ENCODE assay signal across 8 mouse cellular contexts in the genomic region with DNA sequence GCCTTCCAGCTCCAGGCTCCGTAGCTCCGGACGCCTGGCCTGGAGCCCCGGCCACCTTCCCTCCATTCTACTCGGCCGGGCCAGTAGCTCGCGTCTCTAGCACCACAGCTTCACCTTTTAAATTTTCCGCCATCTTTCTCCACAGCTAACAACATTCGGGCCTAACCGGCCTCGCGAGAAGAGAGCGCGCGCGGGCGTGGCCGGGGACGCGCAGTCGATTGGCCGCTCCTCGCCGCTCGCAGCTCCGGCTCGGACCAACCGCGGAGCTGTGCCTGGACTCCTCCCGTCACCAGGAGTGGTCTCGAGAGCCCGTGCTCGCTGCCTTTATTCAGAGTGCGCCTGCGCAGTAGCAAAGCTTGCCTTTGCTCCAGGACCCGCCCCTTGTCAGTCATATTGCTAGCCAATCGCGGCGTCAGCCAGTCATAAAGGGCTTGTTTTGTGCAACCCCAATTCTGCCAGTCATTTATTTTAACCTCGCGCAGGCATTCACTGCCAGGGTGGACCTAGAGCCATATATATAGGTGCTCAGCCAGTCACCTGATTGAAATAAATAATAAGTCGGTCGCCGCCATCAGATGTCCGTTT. TPM values are rescaled to one million over a fixed set of nuclear protein-coding genes. Genes with fewer than 3 reads are reported as not detected.
DNase-seq lines count a peak whose midpoint lies in the region; ATAC-seq and TF ChIP-seq lines count a peak whose summit lies in the region.

Suv39h1 (minus strand) TSS at position 331 of the 585 bp plus-strand sequence.

- no peaks in the 10 kb centered on the region for H3K4me1 ChIP-seq in bone marrow, adult 2 months (ENCODE audit: control insufficient read depth, insufficient read depth, low read length)
- no peaks in the 10 kb centered on the region for H3K4me1 ChIP-seq in embryonic facial prominence, embryonic 15.5 days
- H3K4me1 ChIP-seq in limb, embryonic 14.5 days (ENCODE audit: control insufficient read depth, insufficient read depth, low read length) = no peaks in the 10 kb centered on the region
- H3K4me1 ChIP-seq in midbrain, postnatal 0 days (ENCODE audit: insufficient read depth, low read length) = no peaks in the 10 kb centered on the region

- H3K27me3 ChIP-seq in embryonic facial prominence, embryonic 15.5 days = no peaks in the 10 kb centered on the region
- no peaks in the 10 kb centered on the region for H3K27me3 ChIP-seq in limb, embryonic 14.5 days (ENCODE audit: control insufficient read depth, insufficient read depth, low read length)
- H3K27me3 ChIP-seq in midbrain, postnatal 0 days (ENCODE audit: insufficient read depth, low read length) = no peaks in the 10 kb centered on the region

- peak within 1 kb of the TSS; percentile 86 for H3K27ac ChIP-seq in bone marrow, adult 2 months (ENCODE audit: control insufficient read depth, insufficient read depth, low read depth, low read length, poor library complexity)
- H3K27ac ChIP-seq in embryonic facial prominence, embryonic 15.5 days (replicated peaks) = peak within 1 kb of the TSS; percentile 90
- peak within 1 kb of the TSS; percentile 87 for H3K27ac ChIP-seq in limb, embryonic 14.5 days (replicated peaks; ENCODE audit: low read depth, low read length)
- peak within 1 kb of the TSS; percentile 81 for H3K27ac ChIP-seq in midbrain, postnatal 0 days (ENCODE audit: low read depth, low read length)

- H3K36me3 ChIP-seq in embryonic facial prominence, embryonic 15.5 days = peaks cover 6% of the 10 kb centered on the region; the same call in 1 of the 2 replicates
- H3K36me3 ChIP-seq in limb, embryonic 14.5 days (ENCODE audit: control insufficient read depth, insufficient read depth, low read length) = peaks cover 8% of the 10 kb centered on the region
- H3K36me3 ChIP-seq in midbrain, postnatal 0 days (ENCODE audit: insufficient read depth, low read length) = no peaks in the 10 kb centered on the region

- TF ChIP-seq CTCF in bone marrow, adult 2 months (IDR thresholded peaks at IDR 0.05; ENCODE audit: control insufficient read depth, insufficient read depth, low read length) = no peak
- no peak for TF ChIP-seq CTCF in midbrain, postnatal 0 days (IDR thresholded peaks at IDR 0.05)

- H3K9me3 ChIP-seq in embryonic facial prominence, embryonic 15.5 days (replicated peaks) = no peaks in the 10 kb centered on the region
- no peaks in the 10 kb centered on the region for H3K9me3 ChIP-seq in limb, embryonic 14.5 days (ENCODE audit: control insufficient read depth, low read length)
- no peaks in the 10 kb centered on the region for H3K9me3 ChIP-seq in midbrain, postnatal 0 days (ENCODE audit: low read length)

- peak; percentile 98 for ATAC-seq in embryonic facial prominence, embryonic 15.5 days (ENCODE audit: insufficient number of reproducible peaks, low FRiP score, low TSS enrichment, low read depth)
- ATAC-seq in limb, embryonic 14.5 days (ENCODE audit: low FRiP score, low read depth) = peak; percentile 97
- ATAC-seq in midbrain, postnatal 0 days (ENCODE audit: low FRiP score) = peak; percentile 97

- TF ChIP-seq POLR2A in bone marrow, adult 2 months (IDR thresholded peaks at IDR 0.05; ENCODE audit: borderline replicate concordance, control insufficient read depth, low read depth, low read length) = peak; percentile 75; the same call in 1 of the 2 replicates
- no peak for TF ChIP-seq POLR2A in limb, embryonic 14.5 days (IDR thresholded peaks at IDR 0.05; ENCODE audit: borderline replicate concordance, extremely low read depth, insufficient read depth, insufficient read length)

- peak; percentile 97 for DNase-seq in 416B (ENCODE audit: low read depth)
- peak; percentile 94 for DNase-seq in heart, adult 8-10 months (ENCODE audit: low spot score)
- DNase-seq in kidney, adult 9 months = peak; percentile 96
- DNase-seq in limb, embryonic 14.5 days (ENCODE audit: low spot score) = peak; percentile 96
- peak; percentile 98 for DNase-seq in midbrain, postnatal 0 days (ENCODE audit: low spot score)
- peak; percentile 80 to 84 for DNase-seq in spleen, postnatal 14 days (ENCODE audit: low spot score in 2 of 2)

- peak within 1 kb of the TSS; percentile 79 for H3K4me3 ChIP-seq in bone marrow, adult 2 months (replicated peaks; ENCODE audit: control insufficient read depth, low read depth, low read length)
- peak within 1 kb of the TSS; percentile 59 for H3K4me3 ChIP-seq in embryonic facial prominence, embryonic 15.5 days (replicated peaks)
- peak within 1 kb of the TSS; percentile 51 for H3K4me3 ChIP-seq in limb, embryonic 14.5 days (replicated peaks; ENCODE audit: low read length)
- H3K4me3 ChIP-seq in midbrain, postnatal 0 days (ENCODE audit: low read depth, low read length) = peak within 1 kb of the TSS; percentile 55

- 10% methylated on average over 46 of the region's 46 CpGs for WGBS in bone marrow, adult 2 months
- 22% methylated on average over 44 of the region's 46 CpGs for WGBS in embryonic facial prominence, embryonic 15.5 days
- WGBS in limb, embryonic 14.5 days = 25% methylated on average over 42 of the region's 46 CpGs
- 29% methylated on average over 43 of the region's 46 CpGs for WGBS in midbrain, postnatal 0 days

- peak within 1 kb of the TSS; percentile 48 for H3K4me2 ChIP-seq in embryonic facial prominence, embryonic 15.5 days (replicated peaks)
- peak within 1 kb of the TSS; percentile 48 for H3K4me2 ChIP-seq in limb, embryonic 14.5 days (replicated peaks; ENCODE audit: low read depth, low read length, severe bottlenecking)
- peak within 1 kb of the TSS; percentile 49 for H3K4me2 ChIP-seq in midbrain, postnatal 0 days (ENCODE audit: low read depth, low read length, poor library complexity, severe bottlenecking)

- peak within 1 kb of the TSS; percentile 45 for H3K9ac ChIP-seq in embryonic facial prominence, embryonic 15.5 days
- peak within 1 kb of the TSS; percentile 67 for H3K9ac ChIP-seq in limb, embryonic 14.5 days (ENCODE audit: low read depth, low read length, severe bottlenecking)
- peak within 1 kb of the TSS; percentile 54 for H3K9ac ChIP-seq in midbrain, postnatal 0 days (replicated peaks; ENCODE audit: low read length, poor library complexity, severe bottlenecking)

RNA-seq across cellular contexts. Expression of gene Suv39h1, which starts in this region (rescaled TPM):
- 27.4 and 30.7 TPM in 2 replicates for polyA plus RNA-seq in bone marrow, adult 2 months (2011; ENCODE audit: insufficient read depth, insufficient read length, low replicate concordance, missing spikeins)
- 45.5 and 51.5 TPM in 2 replicates for polyA plus RNA-seq in embryonic facial prominence, embryonic 15.5 days (2015; fragmentation: Nextera tagmentation; extraction: Ambion mirVana)
- 1 to 10 TPM; 4.0 to 6.4 (median 4.5) TPM for total RNA-seq in heart, adult 8-10 months (2022)
- 65.3 and 67.4 TPM in 2 replicates for polyA plus RNA-seq in limb, embryonic 14.5 days (2012; rRNA removed)
- polyA plus RNA-seq in limb, embryonic 14.5 days (2014; fragmentation: Nextera tagmentation; extraction: Ambion mirVana) = 51.9 and 56.1 TPM in 2 replicates
- total RNA-seq in midbrain, postnatal 0 days (2014; rRNA removed) = 32.0 and 45.0 TPM in 2 replicates
- polyA plus RNA-seq in midbrain, postnatal 0 days (2015; fragmentation: Nextera tagmentation; extraction: Ambion mirVana) = 34.8 and 35.4 TPM in 2 replicates

Comparison
In these comparisons a context has a peak if more than half of its experiments do, and no peak if none do; other contexts are left out.
1. Peak in every context shown above with its lines: DNase-seq, ATAC-seq, H3K4me3 ChIP-seq and H3K27ac ChIP-seq.